Mouse (Mus musculus) cerebellum, adult (tissue): ENCODE data around the gene Prex1.

Experiments used
- ATAC-seq: cut with Nextera tagmentation; 2 replicates; pipeline ENCODE4 v1.9.2; 2017; ENCODE audit warnings: mild to moderate bottlenecking, moderate library complexity, mixed read lengths; ENCODE audit not compliant: insufficient number of reproducible peaks, low FRiP score, low TSS enrichment

Gene Prex1

DNA sequence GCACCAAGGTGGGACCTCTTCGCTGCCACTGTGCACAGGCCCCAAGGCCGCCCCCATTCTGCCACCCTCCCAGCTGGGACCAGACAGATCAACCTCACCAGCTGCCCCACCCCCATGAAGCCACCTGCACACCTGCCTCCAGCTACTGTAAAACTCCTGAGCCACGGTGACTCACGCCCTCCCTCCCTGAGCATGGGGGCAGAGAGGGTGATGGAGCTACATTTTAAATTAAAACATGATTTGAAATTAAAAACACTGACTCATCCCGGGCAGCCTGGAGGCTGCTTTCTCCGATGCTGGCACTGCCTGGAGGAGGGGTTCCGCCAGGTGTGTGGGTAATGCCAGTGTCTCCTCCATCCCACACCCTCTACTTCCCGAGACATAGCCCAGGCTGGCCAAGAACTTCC is 71.0 kb downstream of the Prex1 start:
- no peak for ATAC-seq

DNA sequence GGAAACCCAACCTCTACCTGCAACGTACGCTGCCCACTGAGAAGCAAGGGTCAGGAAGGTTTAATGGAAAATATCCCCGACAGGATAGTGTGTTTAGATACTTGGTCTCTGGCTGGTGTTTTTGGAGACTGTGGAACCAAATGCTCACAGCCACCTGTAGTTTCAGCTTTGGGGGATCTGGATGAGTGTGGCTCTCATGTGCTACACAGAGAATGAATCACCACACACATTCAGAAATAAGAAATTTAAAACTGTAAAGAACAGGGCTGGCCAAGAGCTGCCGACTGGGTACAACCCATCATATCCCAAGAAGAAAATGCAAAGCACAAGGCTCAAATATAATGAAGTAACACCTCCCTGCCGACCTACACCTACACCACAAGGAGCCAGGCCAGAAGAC is 73.9 kb downstream of the Prex1 start:
- no peak for ATAC-seq

DNA sequence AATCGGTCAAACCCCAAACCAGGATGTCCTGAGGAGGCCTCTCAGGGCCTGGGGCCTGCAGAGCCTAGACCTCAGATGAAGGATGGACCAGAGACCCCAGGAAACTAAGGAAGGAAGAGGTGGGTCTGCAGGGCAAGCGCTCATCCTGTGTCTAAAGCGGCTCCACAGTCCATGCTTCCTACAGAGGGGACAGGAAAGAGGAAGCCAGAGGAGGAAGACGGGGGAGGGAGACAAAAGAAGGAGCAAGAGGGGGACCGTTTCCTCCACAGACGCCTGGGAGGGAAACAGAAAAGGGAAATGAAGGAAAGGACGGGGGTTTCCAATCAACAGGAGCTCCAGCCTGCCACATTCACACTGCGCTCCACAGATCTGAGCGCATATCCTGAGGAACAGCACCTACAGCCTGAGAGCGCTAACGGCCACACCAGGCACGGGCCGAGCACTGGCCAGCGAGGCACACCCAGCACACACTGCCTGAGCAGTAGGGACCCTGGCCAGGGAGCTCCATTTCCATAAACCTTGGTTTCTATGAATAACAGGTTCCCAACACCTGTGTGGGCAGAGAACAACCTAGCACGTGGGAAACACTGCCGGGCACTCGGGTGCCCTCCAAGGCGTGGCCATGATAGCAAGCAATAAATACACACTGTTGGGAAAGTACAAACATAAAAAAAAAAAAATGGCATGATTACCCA is 74.5 kb downstream of the Prex1 start:
- ATAC-seq: no peak

DNA sequence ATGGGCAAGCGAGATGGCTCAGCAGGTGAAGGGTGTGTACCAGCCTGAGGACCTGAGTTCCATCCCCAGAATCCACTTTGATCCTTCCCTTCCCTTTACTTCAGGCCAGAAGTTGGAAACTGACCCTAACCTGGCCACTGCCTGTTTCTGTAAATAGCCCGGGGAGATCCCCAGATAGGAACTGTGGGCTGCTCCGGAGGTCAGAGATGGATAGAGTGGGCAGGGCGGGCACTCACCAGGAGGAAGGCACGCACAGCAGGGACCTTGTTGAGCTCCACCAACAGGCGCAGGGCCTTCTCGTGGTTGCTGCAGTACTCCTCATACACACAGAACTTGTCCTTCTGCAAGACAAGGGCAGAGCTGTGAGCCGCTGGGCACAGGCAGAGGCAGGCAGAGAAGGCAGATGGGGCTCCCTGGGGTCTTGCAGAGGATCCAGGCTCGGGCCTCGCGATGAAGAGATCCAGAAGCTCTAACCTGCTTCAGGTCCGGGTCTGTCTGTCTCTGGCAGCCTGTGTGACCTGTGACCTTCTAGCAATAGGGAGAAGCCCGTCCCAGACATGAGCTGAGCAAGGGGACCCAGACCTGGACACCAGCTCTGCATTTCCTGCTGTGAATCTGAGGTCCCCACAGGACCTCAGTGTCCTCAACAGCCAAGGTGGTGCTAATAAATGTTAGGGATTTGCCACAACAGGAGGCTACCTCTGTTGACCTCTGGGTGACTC is 75.4 kb downstream of the Prex1 start:
- ATAC-seq: no peak

DNA sequence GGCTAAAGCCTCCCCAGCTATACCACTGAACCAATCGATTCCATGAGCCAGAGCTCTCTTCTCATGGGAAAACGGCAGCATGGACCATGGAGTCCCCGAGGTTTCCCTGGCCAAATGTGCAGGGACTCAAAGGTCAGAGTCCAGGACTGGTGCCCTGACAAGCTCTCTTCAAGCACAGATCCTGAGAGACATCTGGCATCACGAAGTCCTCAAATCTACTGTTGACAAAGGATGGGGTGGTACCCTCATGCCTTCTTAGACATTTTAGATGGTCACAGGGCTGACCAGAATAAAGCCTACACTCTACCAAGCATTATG is 76.0 kb downstream of the Prex1 start:
- no peak for ATAC-seq

DNA sequence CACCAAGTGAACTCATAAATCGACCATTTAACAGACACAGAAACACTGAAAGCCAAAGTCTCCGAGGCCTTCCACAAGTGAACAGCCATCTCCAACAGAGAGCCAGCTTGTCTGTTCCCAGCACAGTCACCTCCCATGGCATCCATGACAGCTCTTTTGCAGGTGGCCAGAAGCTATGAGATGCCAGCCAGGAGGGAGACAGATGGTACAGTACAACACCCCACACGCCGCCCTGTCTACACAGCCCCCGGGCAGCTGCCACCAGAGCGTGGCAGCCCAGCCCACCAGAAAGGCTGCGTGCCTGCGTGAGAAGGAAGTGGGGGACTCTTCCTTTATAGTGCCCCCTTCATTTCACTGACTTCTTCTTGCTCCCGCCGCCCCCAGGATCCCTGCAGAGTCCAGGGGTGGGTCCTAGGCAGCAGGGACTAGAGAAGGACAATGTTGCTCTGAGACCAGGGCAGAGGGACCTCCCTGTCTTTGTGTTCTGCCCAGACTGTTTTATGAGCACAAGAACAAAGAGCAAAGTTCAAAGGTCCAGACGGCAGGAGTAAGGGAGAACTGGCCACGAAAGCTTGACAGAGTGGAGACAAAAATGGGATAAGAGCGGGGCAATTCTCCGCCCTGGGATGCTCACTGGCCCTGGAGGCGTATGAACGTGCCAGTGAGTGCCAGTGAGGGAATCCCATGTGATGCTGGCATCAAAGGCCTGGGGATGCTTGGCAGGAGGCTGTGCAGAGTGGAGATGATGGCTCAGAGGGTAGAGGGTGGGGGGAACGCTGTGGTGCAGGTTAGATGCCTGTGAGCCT is 76.6 kb downstream of the Prex1 start:
- peak; percentile 32; the same call in 1 of the 2 replicates for ATAC-seq

DNA sequence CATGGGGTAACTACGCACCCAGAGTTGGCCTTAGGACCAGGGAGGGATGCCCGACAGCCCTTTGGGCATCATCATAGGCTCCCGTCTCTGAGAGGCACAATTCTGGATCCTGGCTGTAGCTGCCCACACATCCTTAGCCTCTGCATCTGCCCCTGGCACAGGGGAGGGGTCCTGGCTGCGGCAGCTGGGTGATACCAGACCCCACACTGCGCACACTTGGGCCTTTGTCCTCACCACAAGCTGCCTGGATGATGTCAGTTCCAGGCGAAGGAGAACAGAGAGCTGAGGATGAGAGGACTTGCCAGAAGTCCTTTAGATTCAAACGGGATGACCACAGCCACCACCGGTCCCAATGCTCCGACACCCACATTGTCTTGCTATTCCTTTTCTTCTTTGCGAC is 78.1 kb downstream of the Prex1 start:
- no peak for ATAC-seq

DNA sequence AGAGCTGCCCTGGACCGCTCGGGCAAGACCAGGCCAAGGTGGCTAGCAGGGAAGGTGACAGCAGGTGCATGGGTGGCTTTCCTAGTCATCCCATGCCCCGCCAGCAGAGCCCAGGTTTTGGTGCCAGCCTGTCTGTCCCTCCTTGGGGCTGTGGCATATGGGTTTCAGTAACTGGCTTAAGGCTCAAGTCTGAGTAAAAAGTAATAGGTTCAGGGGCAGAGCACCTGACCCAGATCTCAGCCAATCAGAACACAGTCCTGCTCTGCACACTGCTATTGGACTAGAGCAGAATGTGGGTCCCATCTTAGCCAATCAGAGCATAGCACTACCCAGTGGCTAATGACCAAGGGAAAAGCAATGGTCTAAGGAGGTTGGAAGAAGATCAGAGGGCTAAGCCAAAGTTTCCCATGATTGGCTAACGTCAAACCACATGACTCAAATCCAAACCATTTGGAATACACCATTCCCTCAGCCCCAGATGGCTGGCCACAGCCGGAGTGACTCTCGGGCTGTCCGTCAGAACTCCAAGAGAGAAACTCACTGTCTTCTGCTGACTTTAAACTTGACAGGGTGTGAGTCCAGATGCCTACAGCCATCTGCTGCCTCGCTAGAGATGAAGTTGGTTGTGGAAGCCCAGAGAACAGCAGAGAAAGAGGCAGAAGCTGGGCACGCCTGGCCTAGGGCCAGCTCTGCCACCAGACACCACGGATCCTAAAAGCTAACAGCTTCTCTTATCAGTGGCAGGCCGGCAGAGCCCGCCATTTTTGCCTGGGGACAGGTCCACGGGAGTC is 80.9 kb downstream of the Prex1 start:
- ATAC-seq: peak; percentile 88

DNA sequence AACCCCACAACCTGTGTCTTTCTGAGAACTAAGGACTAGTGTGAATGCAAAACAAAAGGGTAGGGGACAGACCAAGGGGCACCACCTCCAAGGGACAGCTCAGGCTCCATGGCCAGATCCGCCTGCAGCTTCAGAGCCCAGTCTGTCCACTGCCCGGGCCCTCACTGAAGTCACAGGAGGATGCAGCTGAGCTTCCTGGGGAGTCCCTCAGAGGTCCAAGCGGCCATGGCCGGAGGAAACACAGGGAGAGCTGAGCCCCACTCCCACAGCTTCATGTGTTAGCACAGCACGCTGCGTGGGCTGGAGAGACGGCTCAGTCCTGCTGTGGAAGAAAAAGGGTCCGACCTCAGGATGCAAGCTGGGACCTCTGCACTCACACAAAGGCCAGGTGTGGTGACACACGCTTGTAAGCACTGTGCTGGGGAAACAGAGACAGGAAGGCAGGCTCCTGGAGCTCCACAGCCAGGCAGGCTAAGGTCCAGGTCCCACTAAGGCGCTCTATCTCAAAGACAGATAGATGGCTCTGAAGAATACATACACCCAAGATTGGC is 81.9 kb downstream of the Prex1 start:
- ATAC-seq: no peak

DNA sequence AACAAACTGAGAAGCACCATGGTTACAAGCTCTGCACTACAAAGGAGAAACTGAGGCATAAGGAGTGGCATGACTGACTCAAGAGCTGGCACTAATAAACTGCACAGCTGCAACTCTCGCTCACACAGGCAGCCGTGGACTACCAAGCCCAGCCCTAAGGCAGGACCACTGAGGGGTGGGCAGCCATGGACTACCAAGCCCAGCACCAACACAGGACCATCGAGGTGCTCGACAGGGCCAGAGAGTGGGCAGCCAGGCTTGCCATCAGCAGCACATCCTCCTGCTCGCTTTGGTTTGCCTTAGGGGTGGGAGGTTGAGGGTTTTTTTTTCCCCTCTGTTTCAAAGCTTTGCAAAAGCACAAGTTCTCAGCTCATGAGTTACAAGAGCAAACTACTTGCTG is 82.4 kb downstream of the Prex1 start:
- ATAC-seq: no peak

DNA sequence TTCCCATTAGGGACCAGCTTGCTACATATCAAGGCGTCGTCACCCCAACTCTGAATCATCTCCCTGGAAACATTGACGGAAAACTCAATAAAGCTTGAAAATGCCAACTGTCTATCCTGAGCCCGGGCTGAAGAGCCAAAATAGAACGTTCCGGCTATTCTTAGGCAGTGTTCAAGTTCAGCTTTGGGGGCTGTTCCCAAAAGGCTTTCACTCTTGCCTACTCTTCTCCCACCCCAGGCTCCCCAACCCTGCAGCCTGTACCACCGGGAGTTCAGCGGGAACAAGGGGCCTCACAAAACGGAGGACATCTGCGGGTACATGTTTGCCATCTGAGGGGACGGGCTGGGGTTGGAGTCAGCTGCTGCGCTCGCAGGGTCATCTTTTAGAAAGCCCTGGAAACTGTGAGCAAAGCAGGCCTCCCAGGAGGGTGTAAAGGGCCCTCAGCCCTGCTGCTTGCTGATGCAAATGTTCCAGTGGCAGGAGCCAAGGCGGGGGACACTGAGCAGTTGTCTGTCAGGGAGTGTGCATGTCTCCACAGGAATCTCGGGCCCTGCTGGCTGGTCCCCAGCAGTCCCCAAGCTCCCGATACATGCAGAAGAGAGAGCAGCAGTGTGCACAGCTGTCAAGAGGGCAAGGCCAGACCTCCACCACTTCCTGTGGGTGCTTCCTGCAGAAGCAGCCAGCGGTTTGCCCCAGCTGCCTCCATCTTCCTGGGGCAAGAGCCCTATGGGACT is 83.5 kb downstream of the Prex1 start:
- ATAC-seq: no peak

DNA sequence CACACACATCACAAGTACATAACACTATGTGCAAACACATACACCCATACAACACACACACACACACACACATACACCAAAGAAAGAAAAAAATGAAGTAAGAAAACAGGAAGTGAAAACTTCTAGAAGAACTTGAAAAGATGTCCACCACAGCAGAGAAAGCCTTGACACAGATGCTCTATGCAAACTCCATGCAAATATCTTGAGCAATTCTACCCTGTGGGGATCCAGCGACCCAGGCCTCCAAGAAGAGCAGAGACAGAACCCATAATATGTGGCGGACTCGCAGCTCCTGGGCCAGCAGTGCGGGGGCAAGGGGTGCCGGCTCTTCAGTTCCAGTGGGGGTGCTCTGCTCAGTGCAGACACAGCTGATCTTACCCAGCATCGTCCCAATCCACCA is 86.1 kb downstream of the Prex1 start:
- ATAC-seq: no peak

DNA sequence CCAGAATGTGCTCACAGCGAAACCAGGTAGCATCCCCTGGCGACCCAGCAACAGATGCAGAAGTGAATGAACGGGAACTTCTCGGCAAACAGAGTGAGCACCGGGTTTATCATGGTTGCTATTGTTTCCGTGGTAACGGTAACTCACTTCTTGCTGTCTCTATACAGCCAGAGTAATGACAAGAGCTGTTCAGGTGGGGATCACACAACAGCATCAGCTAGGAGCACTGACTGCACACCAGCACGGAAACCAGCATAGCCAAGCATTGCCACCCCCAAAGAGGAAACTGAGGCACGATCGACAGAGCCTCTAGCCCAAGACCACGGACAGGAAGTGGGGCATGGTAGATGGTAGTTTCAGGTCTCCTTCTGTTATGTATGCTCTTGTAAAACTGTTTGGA is 88.4 kb downstream of the Prex1 start:
- ATAC-seq: no peak

DNA sequence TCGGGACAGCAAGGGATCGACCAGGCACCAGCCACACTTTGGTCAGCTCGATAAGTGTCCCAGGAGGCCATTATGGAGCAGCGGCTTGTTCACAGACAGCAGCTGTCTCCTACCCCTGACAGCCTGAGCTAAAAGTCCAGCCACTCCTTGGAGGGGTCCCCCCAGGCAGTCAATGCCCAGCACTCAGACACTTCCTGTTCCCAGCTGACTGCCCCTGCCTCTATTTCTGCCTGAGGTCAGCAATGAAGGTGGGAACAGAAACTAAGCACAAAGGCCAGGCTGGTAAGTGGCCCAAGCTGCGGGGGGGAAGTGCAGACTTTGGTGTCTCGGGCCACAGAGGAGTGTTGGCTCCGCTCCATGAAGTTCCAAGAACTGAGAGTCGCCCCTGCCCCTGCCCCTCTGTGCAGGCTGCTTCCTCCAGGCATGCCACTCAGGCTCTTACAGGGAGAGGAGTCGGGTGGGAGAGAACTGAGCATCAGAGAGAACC is 90.5 kb downstream of the Prex1 start:
- ATAC-seq: no peak

DNA sequence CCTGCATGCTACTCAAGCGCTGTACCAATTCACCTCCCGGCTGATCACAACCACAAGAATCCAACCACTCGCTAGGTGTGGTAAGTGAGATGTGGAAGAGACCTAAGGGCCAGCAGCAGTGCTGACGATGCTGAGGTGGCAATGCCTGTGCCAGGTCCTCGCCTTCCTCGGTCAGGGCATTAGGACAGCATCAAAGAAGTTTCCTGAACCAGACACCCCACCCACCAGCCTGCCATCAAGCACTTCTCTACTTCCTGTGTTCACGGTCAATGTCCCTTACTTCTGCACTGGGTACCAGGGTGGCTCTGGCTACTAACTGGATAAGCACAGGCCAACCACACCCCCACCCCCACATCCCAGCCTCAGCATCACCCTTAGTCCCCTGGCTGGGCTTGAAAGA is 91.0 kb downstream of the Prex1 start:
- no peak for ATAC-seq

DNA sequence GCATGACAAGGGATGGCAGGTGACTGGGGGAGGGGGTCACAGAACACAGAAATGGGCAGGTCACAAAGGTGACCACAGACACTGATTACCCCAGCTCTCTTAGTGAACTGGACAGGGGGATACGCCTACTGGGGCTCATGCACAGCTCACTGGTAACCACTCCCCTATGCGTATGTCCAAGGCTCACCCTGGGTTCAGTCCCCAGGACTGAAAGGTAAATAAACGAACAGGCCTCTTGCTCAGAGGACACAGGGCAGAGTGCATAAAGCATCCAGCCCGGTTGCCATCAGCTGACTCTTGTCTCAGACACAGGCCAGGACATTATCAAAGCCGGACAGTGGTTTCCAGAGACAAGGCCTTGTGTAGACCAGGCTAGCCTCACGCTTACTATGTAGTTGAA is 91.6 kb downstream of the Prex1 start:
- ATAC-seq: no peak

DNA sequence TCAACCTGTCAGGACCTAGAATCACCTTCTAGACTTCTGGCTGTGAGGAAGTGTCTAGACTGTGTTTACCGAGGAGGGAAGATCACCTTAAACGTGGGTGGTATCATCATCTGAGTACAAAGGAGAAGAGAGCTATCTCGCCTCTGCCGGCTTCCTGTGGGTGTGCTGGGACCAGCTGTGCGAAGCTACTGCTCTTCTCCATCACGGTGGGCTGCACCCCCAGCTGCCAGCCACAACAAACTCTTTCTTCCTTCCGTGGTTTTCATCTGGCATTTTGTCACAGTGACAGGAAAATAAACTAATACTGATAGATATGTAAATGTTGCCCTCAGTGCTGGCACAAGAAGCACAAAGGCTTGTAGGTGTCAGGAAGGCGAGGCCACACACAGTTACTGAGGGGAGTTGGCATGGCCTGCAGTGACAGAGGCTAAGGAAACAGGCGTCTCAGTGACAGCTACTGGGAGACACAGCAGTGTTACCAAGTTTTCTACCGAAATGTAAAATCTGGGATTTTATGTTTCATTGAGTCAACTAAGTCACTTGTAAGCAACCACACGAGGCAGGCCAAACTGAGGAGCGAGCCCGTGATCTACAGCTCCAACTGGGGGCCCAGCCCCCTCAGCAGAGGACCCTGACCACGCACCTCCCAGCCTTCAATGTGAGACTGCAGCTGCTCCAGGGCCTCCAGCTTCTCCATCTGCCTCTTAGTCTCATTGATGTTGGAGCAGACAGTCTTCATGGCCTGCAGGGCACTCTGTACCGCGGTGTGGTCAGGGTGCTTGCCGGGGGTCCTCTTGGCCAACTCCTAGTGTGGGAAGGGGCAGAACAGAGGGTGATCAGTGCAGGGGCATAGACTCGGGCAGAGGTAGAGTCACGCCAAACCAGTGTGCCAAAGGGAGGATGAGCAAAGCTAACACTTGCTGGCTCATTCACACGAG is 92.8 kb downstream of the Prex1 start:
- ATAC-seq: no peak

DNA sequence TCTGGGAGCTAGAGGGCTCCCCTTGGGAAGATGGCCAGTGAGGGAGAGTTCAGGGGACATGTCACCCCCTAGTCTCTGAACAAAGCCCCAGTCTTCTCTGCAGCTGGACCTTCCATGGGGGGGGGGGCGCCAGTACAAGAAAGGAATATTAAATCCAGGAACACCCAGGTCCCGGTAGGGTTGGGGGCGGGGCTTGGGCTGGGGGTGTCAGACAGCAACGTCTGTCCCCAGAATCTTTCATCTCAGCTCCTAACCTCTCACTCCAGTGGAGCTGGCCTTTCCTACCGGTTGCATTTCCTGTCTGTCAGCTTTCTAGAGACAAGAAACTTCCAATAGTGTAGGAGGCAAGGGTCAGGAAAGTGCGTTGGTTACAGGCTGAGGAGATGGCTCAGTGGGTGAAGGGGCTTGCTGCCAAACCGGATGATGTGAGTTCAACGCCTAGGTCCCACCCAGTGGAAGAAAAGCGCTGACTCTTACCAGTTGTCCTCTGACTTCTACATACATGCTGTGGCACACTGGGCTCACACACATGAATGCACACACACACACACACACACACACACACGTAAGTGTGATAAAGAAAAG is 93.6 kb downstream of the Prex1 start:
- ATAC-seq: no peak
